Mouse (Mus musculus) heart, adult 2 months (tissue): ENCODE measurements around the gene Gm21988. TPM values are rescaled to one million over a fixed set of nuclear protein-coding genes. Genes with fewer than 3 reads are reported as not detected.

ENCODE experiments used
- DNase-seq, 2 experiments: peaks; one replicate each; pipeline ENCODE4 v3.0.0; 2021
- H3K27ac ChIP-seq: fragments of 200-600 bp; 2 replicates; pipeline ENCODE4 v1.8.1; 2022
- H3K27me3 ChIP-seq: fragments of 200-500 bp; 2 replicates; pipeline ENCODE4 v1.6.1; 2012; ENCODE audit warnings: mild to moderate bottlenecking, low read length, inconsistent platforms, mixed read lengths; ENCODE audit not compliant: control insufficient read depth, insufficient read depth
- H3K36me3 ChIP-seq: fragments of 200-500 bp; 2 replicates; pipeline ENCODE4 v1.6.1; 2012; ENCODE audit warnings: low read length, inconsistent platforms; ENCODE audit not compliant: control insufficient read depth, insufficient read depth
- H3K4me1 ChIP-seq: fragments of 200-500 bp; 2 replicates; pipeline ENCODE4 v1.6.1; 2011; ENCODE audit warnings: low read length; ENCODE audit not compliant: control insufficient read depth, insufficient read depth
- H3K4me3 ChIP-seq: fragments of 200-600 bp; 2 replicates; pipeline ENCODE4 v1.8.1; 2022
- H3K79me2 ChIP-seq: fragments of 200-500 bp; replicated peaks from 2 replicates; pipeline ENCODE4 v1.6.1; 2012; ENCODE audit warnings: mild to moderate bottlenecking, inconsistent platforms, low read length, moderate library complexity, mixed read lengths; ENCODE audit not compliant: control insufficient read depth, insufficient read depth
- H3K9ac ChIP-seq: fragments of 200-500 bp; 2 replicates; pipeline ENCODE4 v1.6.1; 2012; ENCODE audit warnings: low read depth, mild to moderate bottlenecking, control low read depth, inconsistent platforms, low read length, mixed read lengths
- CTCF ChIP-seq: fragments of 200-600 bp; IDR thresholded peaks from 2 replicates; pipeline ENCODE4 v1.8.1; 2022; ENCODE audit warnings: antibody characterized with exemption, mild to moderate bottlenecking, moderate library complexity
- EP300 ChIP-seq: fragments of 200-500 bp; IDR thresholded peaks from 2 replicates; pipeline ENCODE4 v1.6.1; 2011; ENCODE audit warnings: low read depth, low read length, control low read depth; ENCODE audit not compliant: insufficient read depth
- POLR2A ChIP-seq: fragments of 200-500 bp; IDR thresholded peaks from 2 replicates; pipeline ENCODE4 v1.6.1; 2011; ENCODE audit warnings: mild to moderate bottlenecking, low read depth, low read length, control low read depth; ENCODE audit not compliant: insufficient read depth
- WGBS: fragments of 180-500 bp; shearing (Covaris S2); methylation state at CpG from one replicate; pipeline ENCODE4 v1.1.7; 2018; 5-methylcytosine and 5-hydroxymethylcytosine counted together
- intact Hi-C: fragments of 180-260 bp; cut with DNase I; formaldehyde crosslinking; loops from one replicate; pipeline ENCODE4 v1.15.1; 2025
- microRNA-seq, 2 experiments: library from miRNA; unstranded; fragments of <30 nt; microRNA quantifications; one replicate each; pipeline ENCODE4 v1.2.0; 2021
- polyA plus RNA-seq: library from polyadenylated mRNA; depleted of rRNA; stranded (reverse); fragments of >200 nt; gene quantifications from 2 replicates; pipeline ENCODE4 v1.2.3, GENCODE M21; 2012; rRNA removed
- total RNA-seq, 2 experiments: library from RNA; stranded (reverse); gene quantifications; 2 replicates each; pipeline ENCODE4 v1.2.3; 2021

The Gm21988 gene
- total and polyA plus RNA-seq, 3 experiments, result 2.0 to 5.5 (median 3.4) TPM

GRCm38 (mm10) chr11:70198332-70198731, 41.3 kb downstream of the Gm21988 start:
- Histone ChIP-seq H3K27ac (no peak overlapping the region), H3K4me3 (no peak overlapping the region), H3K9ac (no peak overlapping the region), H3K27me3 (no peaks in the 10 kb centered on the region), H3K4me1 (no peaks in the 10 kb centered on the region; the same call in 1 of the 2 replicates), H3K36me3 (no peaks in the 10 kb centered on the region), H3K79me2 (no peaks in the 10 kb centered on the region)
- no peak for DNase-seq
- 68% methylated on average over 3 of the region's 3 CpGs for WGBS
- no peak for TF ChIP-seq CTCF
- no peak for TF ChIP-seq POLR2A
- TF ChIP-seq EP300, result no peak
- intact Hi-C loops, result no loop called here

DNA sequence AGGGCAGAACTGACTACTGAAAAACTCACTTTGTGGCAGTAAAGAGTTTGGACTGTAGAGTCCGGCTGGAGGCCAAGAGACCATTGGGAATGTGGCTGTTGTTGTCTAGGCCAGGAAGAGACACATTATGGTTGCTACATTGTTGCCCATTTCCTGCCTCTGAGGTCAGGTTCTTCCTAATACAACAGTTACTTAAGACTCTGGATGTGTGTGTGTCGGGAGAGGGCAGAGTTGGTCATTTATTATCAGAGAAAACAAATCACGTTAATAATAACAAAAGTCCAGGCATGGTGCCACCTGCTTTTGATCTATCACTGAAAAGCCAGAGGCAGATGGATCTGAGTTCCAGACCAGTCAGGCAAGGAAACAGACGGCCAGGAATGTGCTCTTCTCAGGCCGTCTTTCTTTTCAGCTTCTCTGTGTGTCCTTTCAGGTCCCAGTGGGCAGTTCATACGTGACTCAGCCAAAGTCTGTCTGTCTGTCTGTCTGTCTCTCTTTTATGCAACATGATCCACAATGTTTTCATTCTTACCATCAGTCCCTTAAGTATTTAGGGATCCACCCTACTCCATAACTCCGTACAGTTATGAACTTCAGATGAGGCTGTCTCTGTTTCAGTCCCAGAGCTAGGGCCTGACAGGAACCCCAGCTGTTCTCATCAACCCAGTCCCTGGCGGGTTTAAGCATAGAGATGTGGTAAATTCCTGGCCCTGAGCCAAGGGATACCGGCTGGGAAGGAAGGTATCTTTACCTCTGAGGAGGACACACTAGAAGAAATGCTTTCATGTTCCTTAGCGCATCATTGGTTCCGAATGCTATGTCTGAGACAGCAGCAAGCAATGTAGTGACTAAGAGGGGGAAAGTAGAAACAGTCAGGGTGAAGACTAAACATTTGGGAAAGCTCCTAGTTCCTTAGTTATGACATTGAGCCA, 46.0 kb downstream of the Gm21988 start:
- no peak for DNase-seq
- Histone ChIP-seq H3K4me1 (no peaks in the 10 kb centered on the region; the same call in 1 of the 2 replicates), H3K27me3 (no peaks in the 10 kb centered on the region), H3K4me3 (no peak overlapping the region), H3K27ac (no peak overlapping the region), H3K36me3 (no peaks in the 10 kb centered on the region), H3K79me2 (no peaks in the 10 kb centered on the region), H3K9ac (no peak overlapping the region)
- intact Hi-C loops, result no loop called here
- TF ChIP-seq POLR2A, result no peak
- no peak for TF ChIP-seq CTCF
- no peak for TF ChIP-seq EP300
- WGBS, result 44% methylated on average over 11 of the region's 11 CpGs

- Histone ChIP-seq H3K27me3 (no peaks in the 10 kb centered on the region), H3K4me1 (no peaks in the 10 kb centered on the region; the same call in 1 of the 2 replicates), H3K9ac (no peak overlapping the region), H3K27ac (no peak overlapping the region), H3K79me2 (no peaks in the 10 kb centered on the region), H3K36me3 (no peaks in the 10 kb centered on the region), H3K4me3 (no peak overlapping the region)
- 84% methylated on average over 4 of the region's 4 CpGs for WGBS
- TF ChIP-seq EP300 (no peak), POLR2A (no peak), CTCF (no peak)
- intact Hi-C loops, result no loop called here
- no peak for DNase-seq
These were observed 47.5 kb downstream of the Gm21988 start for GRCm38 (mm10) chr11:70192157-70192556.

GRCm38 (mm10) chr11:70191188-70191587, 48.4 kb downstream of the Gm21988 start:
- H3K27ac ChIP-seq, result no peak overlapping the region
- 65% methylated on average over 6 of the region's 6 CpGs for WGBS
- no peaks in the 10 kb centered on the region; the same call in 1 of the 2 replicates for H3K4me1 ChIP-seq
- intact Hi-C loops, result no loop called here
- no peaks in the 10 kb centered on the region for H3K36me3 ChIP-seq
- no peaks in the 10 kb centered on the region for H3K79me2 ChIP-seq
- H3K4me3 ChIP-seq, result no peak overlapping the region
- TF ChIP-seq POLR2A (no peak), EP300 (no peak), CTCF (no peak)
- H3K27me3 ChIP-seq, result no peaks in the 10 kb centered on the region
- no peak overlapping the region for H3K9ac ChIP-seq
- no peak for DNase-seq

GRCm38 (mm10) chr11:70189319-70190134, 50.1 kb downstream of the Gm21988 start:
- WGBS, result 80% methylated on average over 28 of the region's 28 CpGs
- intact Hi-C loops, result no loop called here

More at GRCm38 (mm10) chr11:70189319-70190134, 50.1 kb downstream of the Gm21988 start:
- no peaks in the 10 kb centered on the region for H3K36me3 ChIP-seq
- no peak overlapping the region for H3K4me3 ChIP-seq
- no peak overlapping the region for H3K9ac ChIP-seq
- H3K27me3 ChIP-seq, result no peaks in the 10 kb centered on the region
- H3K79me2 ChIP-seq, result no peaks in the 10 kb centered on the region
- H3K27ac ChIP-seq, result no peak overlapping the region
- TF ChIP-seq EP300, result no peak
- no peak for TF ChIP-seq POLR2A
- TF ChIP-seq CTCF, result no peak
- H3K4me1 ChIP-seq, result no peaks in the 10 kb centered on the region; the same call in 1 of the 2 replicates
- DNase-seq, result no peak

Small RNA genes lying within 50 kb of the gene (microRNA-seq; reads per million reads assigned to microRNA genes)
- gene Mir195a, result 1,583 to 3,585 reads per million in 2 experiments
- gene Mir497, result 0 reads per million in 2 experiments
- gene Mir497b, result 0 reads per million in 2 experiments

Other genes with a start within 250 kb of the Gm21988 start
- gene Gabarap, start 248.7 kb downstream of the Gm21988 start, total RNA-seq, result 100 to 1,000 TPM; 284 to 340 TPM
- gene Gabarap, start 248.7 kb downstream of the Gm21988 start, polyA plus RNA-seq, result 469 and 750 TPM in 2 replicates
- gene Phf23, start 244.1 kb downstream of the Gm21988 start, total RNA-seq, result 10 to 100 TPM; 18.1 to 22.8 TPM
- 11.5 and 17.6 TPM in 2 replicates for gene Phf23, start 244.1 kb downstream of the Gm21988 start, polyA plus RNA-seq
- 1 to 10 TPM; 4.1 to 4.9 TPM for gene Dvl2, start 239.2 kb downstream of the Gm21988 start, total RNA-seq
- 6.1 and 7.4 TPM in 2 replicates for gene Dvl2, start 239.2 kb downstream of the Gm21988 start, polyA plus RNA-seq
- gene Acadvl, start 224.4 kb downstream of the Gm21988 start, total RNA-seq, result 1,000 to 10,000 TPM; 1,139 to 1,355 TPM
- gene Acadvl, start 224.4 kb downstream of the Gm21988 start, polyA plus RNA-seq, result 701 and 889 TPM in 2 replicates
- 1 to 10 TPM; 5.2 to 5.7 TPM for gene Dlg4, start 222.9 kb downstream of the Gm21988 start, total RNA-seq
- 6.9 and 9.8 TPM in 2 replicates for gene Dlg4, start 222.9 kb downstream of the Gm21988 start, polyA plus RNA-seq
- not detected for gene Asgr1, start 185.7 kb downstream of the Gm21988 start, total RNA-seq
- 0.50 TPM in 1 of 2 replicates, not detected in the other for gene Asgr1, start 185.7 kb downstream of the Gm21988 start, polyA plus RNA-seq
- under 1 TPM in 1 of 2 experiments, not detected in 1; 0.16 TPM for gene Asgr2, start 147.2 kb downstream of the Gm21988 start, total RNA-seq
- gene Asgr2, start 147.2 kb downstream of the Gm21988 start, polyA plus RNA-seq, result 0.31 and 0.56 TPM in 2 replicates
- 1 to 10 TPM; 5.6 to 6.7 TPM for gene Mgl2, start 109.5 kb downstream of the Gm21988 start, total RNA-seq
- gene Mgl2, start 109.5 kb downstream of the Gm21988 start, polyA plus RNA-seq, result 7.4 and 9.7 TPM in 2 replicates
- 1 to 10 TPM; 1.7 to 3.2 TPM for gene Clec10a, start 83.6 kb downstream of the Gm21988 start, total RNA-seq
- gene Clec10a, start 83.6 kb downstream of the Gm21988 start, polyA plus RNA-seq, result 2.8 and 3.8 TPM in 2 replicates
- gene Slc16a11, start 27.1 kb downstream of the Gm21988 start, total RNA-seq, result under 1 TPM; 0.34 to 0.52 TPM
- gene Slc16a11, start 27.1 kb downstream of the Gm21988 start, polyA plus RNA-seq, result 1.1 and 9.6 TPM in 2 replicates
- gene Slc16a13, start 18.8 kb downstream of the Gm21988 start, total RNA-seq, result 1 to 10 TPM; 2.2 to 2.8 TPM
- 4.0 and 7.4 TPM in 2 replicates for gene Slc16a13, start 18.8 kb downstream of the Gm21988 start, polyA plus RNA-seq
- 10 to 100 TPM in 1 of 2 experiments, 1 to 10 TPM in 1; 9.1 to 13.7 TPM for gene Bcl6b, start 10.0 kb downstream of the Gm21988 start, total RNA-seq
- gene Bcl6b, start 10.0 kb downstream of the Gm21988 start, polyA plus RNA-seq, result 18.9 and 21.0 TPM in 2 replicates
- gene 0610010K14Rik, start 1.9 kb downstream of the Gm21988 start, total RNA-seq, result 10 to 100 TPM; 30.7 to 34.5 TPM
- gene 0610010K14Rik, start 1.9 kb downstream of the Gm21988 start, polyA plus RNA-seq, result 38.9 and 48.1 TPM in 2 replicates
- 100 to 1,000 TPM in 1 of 2 experiments, 10 to 100 TPM in 1; 95.4 to 103 TPM for gene Rnasek, start within 50 bp of the Gm21988 start, total RNA-seq
- gene Rnasek, start within 50 bp of the Gm21988 start, polyA plus RNA-seq, result 130 and 166 TPM in 2 replicates
- 1 to 10 TPM; 2.8 to 6.0 TPM for gene Alox12, start 15.5 kb upstream of the Gm21988 start, total RNA-seq
- gene Alox12, start 15.5 kb upstream of the Gm21988 start, polyA plus RNA-seq, result 6.2 and 7.2 TPM in 2 replicates
- gene Alox12e, start 82.8 kb upstream of the Gm21988 start, total RNA-seq, result under 1 TPM in 1 of 2 experiments, not detected in 1; 0.16 TPM
- gene Alox12e, start 82.8 kb upstream of the Gm21988 start, polyA plus RNA-seq, result 0.10 TPM in 1 of 2 replicates, not detected in the other
- gene Alox15, start 112.2 kb upstream of the Gm21988 start, total RNA-seq, result 10 to 100 TPM in 1 of 2 experiments, 1 to 10 TPM in 1; 5.5 to 13.7 TPM
- gene Alox15, start 112.2 kb upstream of the Gm21988 start, polyA plus RNA-seq, result 1.5 and 2.9 TPM in 2 replicates
- gene Pelp1, start 170.2 kb upstream of the Gm21988 start, total RNA-seq, result 10 to 100 TPM; 17.0 to 20.7 TPM
- 12.4 and 13.0 TPM in 2 replicates for gene Pelp1, start 170.2 kb upstream of the Gm21988 start, polyA plus RNA-seq
- 10 to 100 TPM; 10.2 to 10.8 TPM for gene Arrb2, start 192.8 kb upstream of the Gm21988 start, total RNA-seq
- 23.6 and 27.6 TPM in 2 replicates for gene Arrb2, start 192.8 kb upstream of the Gm21988 start, polyA plus RNA-seq
- gene Med11, start 212.1 kb upstream of the Gm21988 start, total RNA-seq, result 1 to 10 TPM; 6.6 to 6.7 TPM
- 7.8 and 9.7 TPM in 2 replicates for gene Med11, start 212.1 kb upstream of the Gm21988 start, polyA plus RNA-seq
- 1 to 10 TPM; 1.3 to 2.9 TPM for gene Zmynd15, start 219.6 kb upstream of the Gm21988 start, total RNA-seq
- gene Zmynd15, start 219.6 kb upstream of the Gm21988 start, polyA plus RNA-seq, result 3.2 and 3.8 TPM in 2 replicates
- 1 to 10 TPM; 7.9 to 8.8 TPM for gene Cxcl16, start 220.2 kb upstream of the Gm21988 start, total RNA-seq
- 17.6 and 20.6 TPM in 2 replicates for gene Cxcl16, start 220.2 kb upstream of the Gm21988 start, polyA plus RNA-seq